ENCODE assay signal across 8 mouse cellular contexts in the genomic region with DNA sequence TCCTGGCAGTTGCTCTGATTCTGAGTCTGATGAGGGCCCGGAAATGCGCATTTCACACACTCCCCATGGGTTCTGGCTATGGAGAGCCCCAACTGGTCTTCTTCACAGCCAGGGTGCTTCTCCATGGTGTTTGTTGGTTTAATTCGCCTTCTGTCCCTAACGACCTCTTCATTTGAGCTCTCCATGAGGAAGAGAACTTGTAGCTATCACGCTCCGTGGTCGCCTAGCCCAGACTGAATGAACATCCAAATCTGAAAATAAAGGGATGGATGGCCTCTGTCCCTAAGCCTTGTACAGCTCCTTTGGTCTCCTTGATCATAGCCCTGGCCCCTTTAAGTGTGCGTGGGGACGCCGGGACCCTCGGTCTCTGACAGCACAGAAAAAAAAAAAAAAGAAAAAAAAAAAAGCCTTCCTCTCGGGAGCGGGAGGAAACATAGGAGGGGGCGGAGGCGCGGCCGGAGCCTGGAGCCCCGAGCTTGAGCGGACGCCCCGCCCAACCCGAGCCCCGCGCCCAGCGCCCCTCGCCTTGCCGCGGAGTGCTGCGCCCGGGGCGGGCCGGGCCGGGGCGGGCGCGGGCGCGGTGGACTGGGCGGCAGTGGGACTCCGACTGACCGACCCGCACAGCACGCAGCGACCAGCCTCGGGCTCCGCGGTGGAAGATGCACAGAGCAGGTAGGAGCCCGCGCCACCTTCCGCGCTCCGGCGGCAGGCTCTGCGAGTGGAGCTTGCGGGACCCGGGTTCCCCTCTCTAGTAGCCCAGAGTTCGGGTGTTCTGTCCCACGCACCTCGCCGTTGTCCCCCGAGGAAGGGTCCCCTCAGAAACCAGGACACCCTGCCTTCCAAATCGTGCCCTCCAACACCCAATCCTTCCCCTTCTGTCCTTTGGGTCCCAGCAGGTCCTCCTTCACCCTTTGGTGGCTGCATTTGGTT. TPM values are rescaled to one million over a fixed set of nuclear protein-coding genes. Genes with fewer than 3 reads are reported as not detected.
DNase-seq lines count a peak whose midpoint lies in the region; ATAC-seq and TF ChIP-seq lines count a peak whose summit lies in the region.

Gene Fgd5 (plus strand): TSS at position 508 of the 930 bp plus-strand sequence.

- no peaks in the 10 kb centered on the region for H3K36me3 ChIP-seq in lung, embryonic 16.5 days (ENCODE audit: control insufficient read depth, insufficient read depth, low read length)
- H3K36me3 ChIP-seq in stomach, embryonic 16.5 days (ENCODE audit: control insufficient read depth, insufficient read depth, low read length), result no peaks in the 10 kb centered on the region

- H3K4me1 ChIP-seq in bone marrow macrophage, adult 2 months (ENCODE audit: control insufficient read depth, insufficient read depth, low read length), result no peaks in the 10 kb centered on the region; the same call in 1 of the 2 replicates
- H3K4me1 ChIP-seq in lung, embryonic 16.5 days (replicated peaks; ENCODE audit: control insufficient read depth, insufficient read depth, low read length), result no peaks in the 10 kb centered on the region
- no peaks in the 10 kb centered on the region for H3K4me1 ChIP-seq in stomach, embryonic 16.5 days (ENCODE audit: control insufficient read depth, insufficient read depth, low read length)

- 1% methylated on average over 45 of the region's 62 CpGs for WGBS in lung, embryonic 16.5 days
- whole genome bisulfite sequencing in stomach, embryonic 16.5 days, result 2% methylated on average over 59 of the region's 62 CpGs

- peaks cover 10% of the 10 kb centered on the region; the same call in 1 of the 2 replicates for H3K27me3 ChIP-seq in lung, embryonic 16.5 days (ENCODE audit: control insufficient read depth, insufficient read depth, low read depth, low read length)
- peaks cover 14% of the 10 kb centered on the region for H3K27me3 ChIP-seq in stomach, embryonic 16.5 days (ENCODE audit: control insufficient read depth, insufficient read depth, low read length)

- peak within 1 kb of the TSS; percentile 69 for H3K9ac ChIP-seq in lung, embryonic 16.5 days (ENCODE audit: low read length)
- peak within 1 kb of the TSS; percentile 71 for H3K9ac ChIP-seq in stomach, embryonic 16.5 days (ENCODE audit: low read length)

- peak within 1 kb of the TSS; percentile 38 for H3K4me3 ChIP-seq in bone marrow macrophage, adult 2 months (ENCODE audit: insufficient read depth, low read length)
- H3K4me3 ChIP-seq in lung, embryonic 16.5 days (ENCODE audit: low read length), result peak within 1 kb of the TSS; percentile 63
- peak within 1 kb of the TSS; percentile 57 for H3K4me3 ChIP-seq in stomach, embryonic 16.5 days (replicated peaks; ENCODE audit: low read length)

- peak within 1 kb of the TSS; percentile 94 for H3K4me2 ChIP-seq in lung, embryonic 16.5 days (ENCODE audit: low read depth, low read length)
- H3K4me2 ChIP-seq in stomach, embryonic 16.5 days (ENCODE audit: low read depth, low read length), result peak within 1 kb of the TSS; percentile 89

- peak; percentile 41 to 42 for DNase-seq in cerebellum, postnatal 14 days
- DNase-seq in cerebellum, adult 18-20 months, result no peak
- peak; percentile 55 to 71 for DNase-seq in heart, adult 18-20 months
- DNase-seq in kidney, adult 8-10 months, result peak; percentile 21 to 27
- no peak for DNase-seq in B cell, adult 2 months

- no peak for TF ChIP-seq POLR2A in bone marrow macrophage, adult 2 months (IDR thresholded peaks at IDR 0.05; ENCODE audit: borderline replicate concordance, low read depth, low read length)

- TF ChIP-seq CTCF in bone marrow macrophage, adult 2 months (IDR thresholded peaks at IDR 0.05; ENCODE audit: low read depth, low read length), result no peak

- no peaks in the 10 kb centered on the region for H3K9me3 ChIP-seq in lung, embryonic 16.5 days (ENCODE audit: control insufficient read depth, low read length)
- no peaks in the 10 kb centered on the region for H3K9me3 ChIP-seq in stomach, embryonic 16.5 days (replicated peaks; ENCODE audit: control insufficient read depth, low read length)

- no peak within 1 kb of the TSS for H3K27ac ChIP-seq in bone marrow macrophage, adult 2 months (ENCODE audit: insufficient read depth, low read depth, low read length)
- H3K27ac ChIP-seq in lung, embryonic 16.5 days (ENCODE audit: low read length), result peak within 1 kb of the TSS; percentile 15; the same call in 1 of the 2 replicates
- H3K27ac ChIP-seq in stomach, embryonic 16.5 days (ENCODE audit: low read length), result no peak within 1 kb of the TSS

- peak; percentile 87 for ATAC-seq in lung, embryonic 16.5 days (ENCODE audit: low read depth)
- peak; percentile 77 for ATAC-seq in stomach, embryonic 16.5 days (ENCODE audit: insufficient read depth, low FRiP score)

RNA-seq across cellular contexts. Expression of gene Fgd5, which starts in this region (rescaled TPM):
- not detected in 2 replicates for polyA plus RNA-seq in bone marrow macrophage, adult 2 months (2012; ENCODE audit: insufficient read depth, insufficient read length, missing spikeins)
- 10 to 100 TPM; 20.4 to 22.3 TPM for total RNA-seq in heart, adult 18-20 months (2021)
- polyA plus RNA-seq in lung, embryonic 16.5 days (2015; fragmentation: Nextera tagmentation; extraction: Ambion mirVana), result 21.0 and 22.9 TPM in 2 replicates
- polyA plus RNA-seq in stomach, embryonic 16.5 days (2015; fragmentation: Nextera tagmentation; extraction: Ambion mirVana), result 8.1 and 8.2 TPM in 2 replicates

Comparison
In these comparisons a context has a peak if more than half of its experiments do, and no peak if none do; other contexts are left out.
1. DNase-seq: peak in cerebellum, postnatal 14 days (2 of 2), heart, adult 18-20 months (2 of 2) and kidney, adult 8-10 months (2 of 2); none in cerebellum, adult 18-20 months (0 of 2) and B cell, adult 2 months (0 of 2).
2. Peak in every context shown above with its lines, with median percentiles within 50 percentile points of each other: H3K4me3 ChIP-seq.